Mouse (Mus musculus): Measurements from ENCODE around the gene Nanos1. TPM values are rescaled to one million over a fixed set of nuclear protein-coding genes. Genes with fewer than 3 reads are reported as not detected.

Gene Nanos1
- polyA plus RNA-seq, 1 experiment from 2014 or later, result 1.1 TPM

GRCm38 (mm10) chr19:60787465-60788150 is 31.8 kb downstream of the Nanos1 start:
- Histone ChIP-seq H3K27me3 (ENCODE audit: control insufficient read depth, insufficient read depth, low read depth, low read length) (no peaks in the 10 kb centered on the region), H3K4me3 (ENCODE audit: low read length) (no peak overlapping the region), H3K9me3 (ENCODE audit: control insufficient read depth, low read length) (no peaks in the 10 kb centered on the region), H3K36me3 (ENCODE audit: control insufficient read depth, insufficient read depth, low read length) (no peaks in the 10 kb centered on the region), H3K27ac (ENCODE audit: low read length) (no peak overlapping the region), H3K4me1 (replicated peaks; ENCODE audit: control insufficient read depth, insufficient read depth, low read length) (peaks cover 17% of the 10 kb centered on the region), H3K4me2 (ENCODE audit: low read depth, low read length) (peak overlapping the region; percentile 43; the same call in 1 of the 2 replicates), H3K9ac (ENCODE audit: low read length) (no peak overlapping the region)
- ATAC-seq (ENCODE audit: low read depth), result no peak
- 38% methylated on average over 2 of the region's 2 CpGs for WGBS

- H3K9me3 ChIP-seq (ENCODE audit: control insufficient read depth, low read length), result no peaks in the 10 kb centered on the region
- H3K4me2 ChIP-seq (ENCODE audit: low read depth, low read length), result peak overlapping the region; percentile 63
- 24% methylated on average over 6 of the region's 6 CpGs for WGBS
- no peaks in the 10 kb centered on the region for H3K27me3 ChIP-seq (ENCODE audit: control insufficient read depth, insufficient read depth, low read depth, low read length)
- ATAC-seq (ENCODE audit: low read depth), result no peak
- peak overlapping the region; percentile 57; the same call in 1 of the 2 replicates for H3K9ac ChIP-seq (ENCODE audit: low read length)
- peak overlapping the region; percentile 44 for H3K4me3 ChIP-seq (ENCODE audit: low read length)
- no peak overlapping the region for H3K27ac ChIP-seq (ENCODE audit: low read length)
- H3K4me1 ChIP-seq (replicated peaks; ENCODE audit: control insufficient read depth, insufficient read depth, low read length), result peaks cover 17% of the 10 kb centered on the region
- H3K36me3 ChIP-seq (ENCODE audit: control insufficient read depth, insufficient read depth, low read length), result no peaks in the 10 kb centered on the region
These were observed 32.6 kb downstream of the Nanos1 start for GRCm38 (mm10) chr19:60788214-60788960.

DNA sequence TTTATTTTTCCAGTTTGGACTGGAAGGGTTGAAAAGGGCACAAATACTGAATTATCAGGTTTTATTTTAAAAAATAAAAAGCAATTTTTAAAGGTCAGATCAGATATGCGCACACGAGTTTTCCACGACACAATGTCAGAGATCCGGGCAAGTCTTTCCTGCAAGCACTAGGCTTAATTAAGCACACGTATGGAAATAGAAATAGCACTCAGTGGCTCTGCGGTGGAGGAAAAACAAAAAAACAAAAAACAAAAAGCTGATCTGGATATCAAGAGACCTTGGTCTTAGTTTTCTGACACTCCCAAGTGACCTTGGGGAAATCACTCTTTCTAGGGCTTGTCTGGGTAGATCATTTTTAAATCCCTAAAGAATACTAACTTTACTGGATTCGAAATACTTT is 33.7 kb downstream of the Nanos1 start:
- Histone ChIP-seq H3K36me3 (ENCODE audit: control insufficient read depth, insufficient read depth, low read length) (no peaks in the 10 kb centered on the region), H3K27me3 (ENCODE audit: control insufficient read depth, insufficient read depth, low read depth, low read length) (no peaks in the 10 kb centered on the region), H3K9ac (ENCODE audit: low read length) (peak overlapping the region; percentile 97), H3K4me1 (replicated peaks; ENCODE audit: control insufficient read depth, insufficient read depth, low read length) (peaks cover 17% of the 10 kb centered on the region), H3K27ac (ENCODE audit: low read length) (peak overlapping the region; percentile 99; the same call in 1 of the 2 replicates), H3K4me3 (ENCODE audit: low read length) (peak overlapping the region; percentile 100), H3K4me2 (ENCODE audit: low read depth, low read length) (peak overlapping the region; percentile 80), H3K9me3 (ENCODE audit: control insufficient read depth, low read length) (no peaks in the 10 kb centered on the region)
- no peak for ATAC-seq (ENCODE audit: low read depth)
- WGBS, result 1% methylated on average over 7 of the region's 7 CpGs

DNA sequence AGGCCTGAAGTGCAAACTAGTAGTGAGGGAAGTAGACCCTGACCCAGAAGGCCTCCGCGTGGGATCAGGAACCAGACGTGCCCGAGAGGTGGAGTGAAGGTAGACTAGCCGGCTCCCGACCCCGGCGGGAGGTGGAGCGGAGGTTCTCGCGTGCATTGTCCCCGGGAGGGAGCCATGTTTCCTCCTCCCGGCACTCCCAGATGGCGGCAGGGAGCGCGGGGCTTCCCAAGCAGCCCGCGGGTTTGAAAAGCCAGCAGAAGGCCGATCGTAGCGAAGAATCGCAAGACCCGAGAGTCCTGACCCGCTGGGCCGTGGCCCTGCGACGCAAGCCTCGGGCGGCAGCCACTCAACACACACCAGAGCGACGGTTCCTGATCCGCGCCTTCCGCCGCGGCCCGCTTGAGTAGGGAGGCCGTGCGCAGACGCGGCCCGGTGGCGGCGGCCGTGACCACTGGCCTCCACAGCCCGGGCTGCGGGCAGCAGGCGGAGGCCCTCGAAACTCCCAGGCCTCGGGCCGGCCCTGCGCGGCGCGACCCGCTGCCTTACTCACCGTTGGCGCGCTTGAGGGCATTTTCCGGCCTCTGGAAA is 34.2 kb downstream of the Nanos1 start:
- ATAC-seq (ENCODE audit: low read depth), result peak; percentile 72
- H3K9me3 ChIP-seq (ENCODE audit: control insufficient read depth, low read length), result no peaks in the 10 kb centered on the region
- peak overlapping the region; percentile 80 for H3K4me2 ChIP-seq (ENCODE audit: low read depth, low read length)
- H3K27me3 ChIP-seq (ENCODE audit: control insufficient read depth, insufficient read depth, low read depth, low read length), result no peaks in the 10 kb centered on the region
- H3K27ac ChIP-seq (ENCODE audit: low read length), result peak overlapping the region; percentile 99
- under 1% methylated on average over 60 of the region's 60 CpGs for WGBS
- no peaks in the 10 kb centered on the region for H3K36me3 ChIP-seq (ENCODE audit: control insufficient read depth, insufficient read depth, low read length)
- peak overlapping the region; percentile 100 for H3K4me3 ChIP-seq (ENCODE audit: low read length)
- H3K9ac ChIP-seq (ENCODE audit: low read length), result peak overlapping the region; percentile 97
- H3K4me1 ChIP-seq (replicated peaks; ENCODE audit: control insufficient read depth, insufficient read depth, low read length), result peaks cover 17% of the 10 kb centered on the region

- no peaks in the 10 kb centered on the region for H3K27me3 ChIP-seq (ENCODE audit: control insufficient read depth, insufficient read depth, low read depth, low read length)
- H3K9me3 ChIP-seq (ENCODE audit: control insufficient read depth, low read length), result no peaks in the 10 kb centered on the region
- under 1% methylated on average over 56 of the region's 57 CpGs for WGBS
- peak within 1 kb of the TSS; percentile 80 for H3K4me2 ChIP-seq (ENCODE audit: low read depth, low read length)
- H3K36me3 ChIP-seq (ENCODE audit: control insufficient read depth, insufficient read depth, low read length), result no peaks in the 10 kb centered on the region
- H3K4me1 ChIP-seq (replicated peaks; ENCODE audit: control insufficient read depth, insufficient read depth, low read length), result peaks cover 17% of the 10 kb centered on the region
- peak within 1 kb of the TSS; percentile 97 for H3K9ac ChIP-seq (ENCODE audit: low read length)
- ATAC-seq (ENCODE audit: low read depth), result peak; percentile 97
- peak within 1 kb of the TSS; percentile 99 for H3K27ac ChIP-seq (ENCODE audit: low read length)
- peak within 1 kb of the TSS; percentile 100 for H3K4me3 ChIP-seq (ENCODE audit: low read length)
These were observed 34.9 kb downstream of the Nanos1 start, which contains the start of gene Eif3a for GRCm38 (mm10) chr19:60790551-60791161. TSS of gene Eif3a (minus strand) at chr19:60790658.

- Histone ChIP-seq H3K27me3 (ENCODE audit: control insufficient read depth, insufficient read depth, low read depth, low read length) (no peaks in the 10 kb centered on the region), H3K9ac (ENCODE audit: low read length) (peak overlapping the region; percentile 97), H3K4me2 (ENCODE audit: low read depth, low read length) (peak overlapping the region; percentile 80), H3K36me3 (ENCODE audit: control insufficient read depth, insufficient read depth, low read length) (no peaks in the 10 kb centered on the region), H3K9me3 (ENCODE audit: control insufficient read depth, low read length) (no peaks in the 10 kb centered on the region), H3K4me1 (replicated peaks; ENCODE audit: control insufficient read depth, insufficient read depth, low read length) (peaks cover 13% of the 10 kb centered on the region), H3K27ac (ENCODE audit: low read length) (peak overlapping the region; percentile 99), H3K4me3 (ENCODE audit: low read length) (peak overlapping the region; percentile 100)
- WGBS, result 13% methylated on average over 9 of the region's 9 CpGs
- ATAC-seq (ENCODE audit: low read depth), result no peak
These were observed 35.4 kb downstream of the Nanos1 start for GRCm38 (mm10) chr19:60791164-60791563.

- H3K9me3 ChIP-seq (ENCODE audit: control insufficient read depth, low read length), result no peaks in the 10 kb centered on the region
- WGBS, result 79% methylated on average over 2 of the region's 2 CpGs
- no peaks in the 10 kb centered on the region for H3K27me3 ChIP-seq (ENCODE audit: control insufficient read depth, insufficient read depth, low read depth, low read length)
- no peak for ATAC-seq (ENCODE audit: low read depth)
- no peaks in the 10 kb centered on the region for H3K36me3 ChIP-seq (ENCODE audit: control insufficient read depth, insufficient read depth, low read length)
- no peak overlapping the region for H3K27ac ChIP-seq (ENCODE audit: low read length)
- H3K9ac ChIP-seq (ENCODE audit: low read length), result no peak overlapping the region
- H3K4me2 ChIP-seq (ENCODE audit: low read depth, low read length), result no peak overlapping the region
- no peak overlapping the region for H3K4me3 ChIP-seq (ENCODE audit: low read length)
- peaks cover 5% of the 10 kb centered on the region; the same call in 1 of the 2 replicates for H3K4me1 ChIP-seq (replicated peaks; ENCODE audit: control insufficient read depth, insufficient read depth, low read length)
These were observed 37.5 kb downstream of the Nanos1 start for GRCm38 (mm10) chr19:60793170-60793707.

- H3K9me3 ChIP-seq (ENCODE audit: control insufficient read depth, low read length), result no peaks in the 10 kb centered on the region
- H3K36me3 ChIP-seq (ENCODE audit: control insufficient read depth, insufficient read depth, low read length), result no peaks in the 10 kb centered on the region
- no peak for ATAC-seq (ENCODE audit: low read depth)
- no peak overlapping the region for H3K4me2 ChIP-seq (ENCODE audit: low read depth, low read length)
- H3K9ac ChIP-seq (ENCODE audit: low read length), result no peak overlapping the region
- WGBS, result 67% methylated on average over 2 of the region's 2 CpGs
- no peaks in the 10 kb centered on the region for H3K27me3 ChIP-seq (ENCODE audit: control insufficient read depth, insufficient read depth, low read depth, low read length)
- H3K4me1 ChIP-seq (replicated peaks; ENCODE audit: control insufficient read depth, insufficient read depth, low read length), result peaks cover 5% of the 10 kb centered on the region; the same call in 1 of the 2 replicates
- H3K4me3 ChIP-seq (ENCODE audit: low read length), result no peak overlapping the region
- H3K27ac ChIP-seq (ENCODE audit: low read length), result no peak overlapping the region
These were observed 39.5 kb downstream of the Nanos1 start for GRCm38 (mm10) chr19:60795244-60795643.

Data from lung, embryonic 16.5 days (tissue).